Mouse (Mus musculus) E14TG2a.4 (cell line): ENCODE results near the gene Ptpn12.

ENCODE experiments used
- CTCF ChIP-seq: conservative IDR thresholded peaks from 2 replicates; pipeline ENCODE4 v1.5.1; 2014; ENCODE audit warnings: low read length
- NANOG ChIP-seq: IDR thresholded peaks from 2 replicates; pipeline ENCODE4 v1.6.1; 2014; ENCODE audit warnings: borderline replicate concordance, low read length, mixed read lengths
- POU5F1 ChIP-seq: IDR thresholded peaks from 2 replicates; pipeline ENCODE4 v1.6.1; 2014; ENCODE audit warnings: low read length, borderline replicate concordance

- no peak for TF ChIP-seq CTCF
- no peak for TF ChIP-seq POU5F1
- TF ChIP-seq NANOG = no peak
Observed at GRCm38 (mm10) chr5:21034388-21034966, 21.2 kb downstream of the Ptpn12 start.
